ENCODE assay signal across 8 mouse cellular contexts in genomic region chr11:6415551-6416404, GRCm38 (mm10). TPM values are rescaled to one million over a fixed set of nuclear protein-coding genes. Genes with fewer than 3 reads are reported as not detected.
DNase-seq lines count a peak whose midpoint lies in the region; ATAC-seq lines count a peak whose summit lies in the region.

No protein-coding gene starts in this region.

- H3K4me3 ChIP-seq in hindbrain, embryonic 16.5 days (ENCODE audit: low read length): peak overlapping the region; percentile 98

- H3K27me3 ChIP-seq in hindbrain, embryonic 16.5 days (replicated peaks; ENCODE audit: control insufficient read depth, insufficient read depth, low read length): no peaks in the 10 kb centered on the region

- H3K4me2 ChIP-seq in hindbrain, embryonic 16.5 days (ENCODE audit: low read length): peak overlapping the region; percentile 90

- H3K4me1 ChIP-seq in hindbrain, embryonic 16.5 days (ENCODE audit: control insufficient read depth, insufficient read depth, low read depth, low read length): peaks cover 24% of the 10 kb centered on the region

- peak overlapping the region; percentile 98 for H3K27ac ChIP-seq in hindbrain, embryonic 16.5 days (ENCODE audit: low read depth, low read length)

- peak overlapping the region; percentile 93 for H3K9ac ChIP-seq in hindbrain, embryonic 16.5 days (ENCODE audit: low read depth, low read length)

- under 1% methylated on average over 65 of the region's 102 CpGs for WGBS in hindbrain, embryonic 16.5 days

- no peaks in the 10 kb centered on the region for H3K9me3 ChIP-seq in hindbrain, embryonic 16.5 days (ENCODE audit: control insufficient read depth, low read length)

- ATAC-seq in hindbrain, embryonic 16.5 days: peak; percentile 95

- peaks cover 19% of the 10 kb centered on the region for H3K36me3 ChIP-seq in hindbrain, embryonic 16.5 days (ENCODE audit: control insufficient read depth, insufficient read depth, low read length)

- peak; percentile 96 for DNase-seq in ZHBTc4 (ENCODE audit: low read depth, low spot score)
- peak; percentile 99 to 100 for DNase-seq in cerebellum, postnatal 4 days (ENCODE audit: low spot score in 2 of 2)
- DNase-seq in gastrocnemius, adult 18-20 months (ENCODE audit: low spot score): peak; percentile 98
- peak; percentile 97 to 98 for DNase-seq in left cerebral cortex, adult 18-20 months (ENCODE audit: low spot score in 2 of 2)
- peak; percentile 99 to 100 for DNase-seq in lung, postnatal 4 days
- peak; percentile 98 for DNase-seq in retina, postnatal 1 day
- peak; percentile 100 for DNase-seq in thymus, postnatal 4 days

RNA-seq across cellular contexts. Expression of gene Ppia, which starts 0.5 kb away (rescaled TPM):
- 100 to 1,000 TPM; 185 to 242 TPM for total RNA-seq in gastrocnemius, adult 18-20 months (2021)
- polyA plus RNA-seq in hindbrain, embryonic 16.5 days (2015; fragmentation: Nextera tagmentation; extraction: Ambion mirVana): 4,094 and 4,423 TPM in 2 replicates
- total RNA-seq in left cerebral cortex, adult 18-20 months (2021): 1,000 to 10,000 TPM; 1,850 TPM

RNA-seq across cellular contexts. Expression of gene Zmiz2, which starts 26.9 kb away (rescaled TPM):
- 10 to 100 TPM; 49.3 to 51.1 TPM for total RNA-seq in gastrocnemius, adult 18-20 months (2021)
- 29.1 and 29.6 TPM in 2 replicates for polyA plus RNA-seq in hindbrain, embryonic 16.5 days (2015; fragmentation: Nextera tagmentation; extraction: Ambion mirVana)
- 100 to 1,000 TPM; 217 to 224 TPM for total RNA-seq in left cerebral cortex, adult 18-20 months (2021)

RNA-seq across cellular contexts. Expression of gene H2afv, which starts 28.5 kb away (rescaled TPM):
- 10 to 100 TPM; 61.3 to 63.7 TPM for total RNA-seq in gastrocnemius, adult 18-20 months (2021)
- polyA plus RNA-seq in hindbrain, embryonic 16.5 days (2015; fragmentation: Nextera tagmentation; extraction: Ambion mirVana): 223 and 239 TPM in 2 replicates
- total RNA-seq in left cerebral cortex, adult 18-20 months (2021): 10 to 100 TPM; 41.4 to 42.5 TPM

RNA-seq across cellular contexts. Expression of gene Purb, which starts 59.9 kb away (rescaled TPM):
- total RNA-seq in gastrocnemius, adult 18-20 months (2021): 10 to 100 TPM; 19.0 to 21.1 TPM
- 11.2 and 11.5 TPM in 2 replicates for polyA plus RNA-seq in hindbrain, embryonic 16.5 days (2015; fragmentation: Nextera tagmentation; extraction: Ambion mirVana)
- 100 to 1,000 TPM; 248 to 265 TPM for total RNA-seq in left cerebral cortex, adult 18-20 months (2021)

Comparison
In these comparisons a context has a peak if more than half of its experiments do, and no peak if none do; other contexts are left out.
1. Peak in every context shown above with its lines: DNase-seq, ATAC-seq, H3K4me3 ChIP-seq and H3K27ac ChIP-seq.
2. RNA of gene Ppia, which starts 0.5 kb away (total RNA-seq): 1,850 TPM in left cerebral cortex, adult 18-20 months; 185 to 242 TPM in gastrocnemius, adult 18-20 months; every median in the first group is over 4 times any median in the second.
3. RNA of gene Zmiz2, which starts 26.9 kb away (total RNA-seq): 217 to 224 TPM in left cerebral cortex, adult 18-20 months; 49.3 to 51.1 TPM in gastrocnemius, adult 18-20 months; every median in the first group is over 4 times any median in the second.